Mouse (Mus musculus) neural tube, embryonic 13.5 days (tissue): ENCODE data around the gene Tdp1. TPM values are rescaled to one million over a fixed set of nuclear protein-coding genes. Genes with fewer than 3 reads are reported as not detected.

Source experiments
- ATAC-seq: fragments of 200-750 bp; cut with Nextera tagmentation; 2 replicates; pipeline ENCODE4 v1.8.0; 2017; ENCODE audit warnings: low read depth, mild to moderate bottlenecking, moderate TSS enrichment, moderate library complexity
- H3K27ac ChIP-seq: fragments of 300-500 bp; sonication (generic); replicated peaks from 2 replicates; pipeline ENCODE4 v1.5.1; 2015; ENCODE audit warnings: moderate library complexity, mild to moderate bottlenecking, inconsistent platforms
- H3K27me3 ChIP-seq: fragments of 300-500 bp; sonication (generic); 2 replicates; pipeline ENCODE4 v1.6.1; 2015; ENCODE audit warnings: mild to moderate bottlenecking, inconsistent platforms
- H3K36me3 ChIP-seq: fragments of 300-500 bp; sonication (generic); 2 replicates; pipeline ENCODE4 v1.6.1; 2015; ENCODE audit warnings: mild to moderate bottlenecking, inconsistent platforms
- H3K4me1 ChIP-seq: fragments of 300-500 bp; sonication (generic); replicated peaks from 2 replicates; pipeline ENCODE4 v1.6.1; 2015; ENCODE audit warnings: inconsistent platforms
- H3K4me2 ChIP-seq: fragments of 300-500 bp; sonication (generic); 2 replicates; pipeline ENCODE4 v1.6.1; 2015; ENCODE audit warnings: inconsistent platforms, mild to moderate bottlenecking, moderate library complexity
- H3K4me3 ChIP-seq: fragments of 300-500 bp; sonication (generic); 2 replicates; pipeline ENCODE4 v1.5.1; 2015; ENCODE audit warnings: mild to moderate bottlenecking, inconsistent platforms
- H3K9ac ChIP-seq: fragments of 300-500 bp; sonication (generic); 2 replicates; pipeline ENCODE4 v1.6.1; 2015; ENCODE audit warnings: moderate library complexity, mild to moderate bottlenecking, inconsistent platforms
- H3K9me3 ChIP-seq: fragments of 300-500 bp; sonication (generic); 2 replicates; pipeline ENCODE4 v1.6.1; 2016; ENCODE audit warnings: inconsistent platforms
- WGBS: fragments of 180-500 bp; shearing (Covaris S2); methylation state at CpG from one replicate; pipeline ENCODE4 v1.1.7; 2015; 5-methylcytosine and 5-hydroxymethylcytosine counted together
- microRNA-seq: library from miRNA; unstranded; fragments of <30 nt; microRNA quantifications from one replicate; pipeline ENCODE4, GENCODE M21; 2016
- polyA plus RNA-seq: library from polyadenylated mRNA; unstranded; fragments of >200 nt; fragmentation: Nextera tagmentation; extraction: Ambion mirVana; gene quantifications from 2 replicates; pipeline ENCODE4 v1.2.1, GENCODE M21; 2015

Gene Tdp1
- polyA plus RNA-seq, 1 experiment from 2014 or later, result 47.1 TPM

GRCm38 (mm10) chr12:99993146-99993890 lies 109.0 kb downstream of the Tdp1 start:
- Histone ChIP-seq H3K4me1 (peaks cover 3% of the 10 kb centered on the region; the same call in 1 of the 2 replicates), H3K9me3 (peaks cover 4% of the 10 kb centered on the region), H3K27ac (no peak overlapping the region), H3K4me2 (no peak overlapping the region), H3K4me3 (no peak overlapping the region), H3K27me3 (no peaks in the 10 kb centered on the region), H3K9ac (no peak overlapping the region), H3K36me3 (no peaks in the 10 kb centered on the region)
- ATAC-seq, result no peak
- 72% methylated on average over 10 of the region's 10 CpGs for WGBS

- H3K4me3 ChIP-seq, result no peak overlapping the region
- no peak overlapping the region for H3K27ac ChIP-seq
- H3K27me3 ChIP-seq, result no peaks in the 10 kb centered on the region
- H3K4me2 ChIP-seq, result no peak overlapping the region
- H3K36me3 ChIP-seq, result no peaks in the 10 kb centered on the region
- no peak for ATAC-seq
- peaks cover 4% of the 10 kb centered on the region for H3K9me3 ChIP-seq
- H3K9ac ChIP-seq, result no peak overlapping the region
- H3K4me1 ChIP-seq, result peaks cover 3% of the 10 kb centered on the region; the same call in 1 of the 2 replicates
- WGBS, result 95% methylated on average over 5 of the region's 5 CpGs
These were observed 111.6 kb downstream of the Tdp1 start for GRCm38 (mm10) chr12:99995951-99996350.

- no peak overlapping the region for H3K4me3 ChIP-seq
- no peaks in the 10 kb centered on the region for H3K9me3 ChIP-seq
- no peaks in the 10 kb centered on the region for H3K27me3 ChIP-seq
- no peak overlapping the region for H3K9ac ChIP-seq
- no peak overlapping the region for H3K4me2 ChIP-seq
- no peak overlapping the region for H3K27ac ChIP-seq
- H3K36me3 ChIP-seq, result no peaks in the 10 kb centered on the region
- 0 out of 2 replicates have a peak, but pooled peaks cover 7% of the 10 kb centered on the region for H3K4me1 ChIP-seq
- 90% methylated on average over 5 of the region's 5 CpGs for WGBS
- no peak for ATAC-seq
These were observed 115.4 kb downstream of the Tdp1 start for GRCm38 (mm10) chr12:99999726-100000125.

- Histone ChIP-seq H3K4me2 (no peak overlapping the region), H3K27me3 (no peaks in the 10 kb centered on the region), H3K27ac (no peak overlapping the region), H3K4me3 (no peak overlapping the region), H3K4me1 (0 out of 2 replicates have a peak, but pooled peaks cover 7% of the 10 kb centered on the region), H3K9ac (no peak overlapping the region), H3K9me3 (no peaks in the 10 kb centered on the region), H3K36me3 (no peaks in the 10 kb centered on the region)
- 80% methylated on average over 7 of the region's 7 CpGs for WGBS
- no peak for ATAC-seq
These were observed 116.1 kb downstream of the Tdp1 start for GRCm38 (mm10) chr12:100000381-100000780.

- Histone ChIP-seq H3K4me2 (no peak overlapping the region), H3K36me3 (no peaks in the 10 kb centered on the region), H3K4me1 (0 out of 2 replicates have a peak, but pooled peaks cover 7% of the 10 kb centered on the region), H3K27me3 (no peaks in the 10 kb centered on the region), H3K4me3 (no peak overlapping the region), H3K9me3 (no peaks in the 10 kb centered on the region), H3K27ac (no peak overlapping the region), H3K9ac (no peak overlapping the region)
- ATAC-seq, result no peak
- WGBS, result 92% methylated on average over 3 of the region's 3 CpGs
These were observed 116.9 kb downstream of the Tdp1 start for GRCm38 (mm10) chr12:100001246-100001645.

- no peak overlapping the region for H3K9ac ChIP-seq
- no peak for ATAC-seq
- 72% methylated on average over 3 of the region's 3 CpGs for WGBS
These were observed 117.6 kb downstream of the Tdp1 start for GRCm38 (mm10) chr12:100001910-100002309.

GRCm38 (mm10) chr12:100002914-100003587 lies 118.7 kb downstream of the Tdp1 start:
- Histone ChIP-seq H3K36me3 (no peaks in the 10 kb centered on the region), H3K4me2 (no peak overlapping the region), H3K9me3 (no peaks in the 10 kb centered on the region), H3K4me1 (0 out of 2 replicates have a peak, but pooled peaks cover 7% of the 10 kb centered on the region), H3K4me3 (no peak overlapping the region), H3K27ac (no peak overlapping the region), H3K27me3 (no peaks in the 10 kb centered on the region), H3K9ac (no peak overlapping the region)
- no peak; the same call in 1 of the 2 replicates for ATAC-seq
- WGBS, result 38% methylated on average over 8 of the region's 8 CpGs

More at GRCm38 (mm10) chr12:100001910-100002309, 117.6 kb downstream of the Tdp1 start:
- H3K4me3 ChIP-seq, result no peak overlapping the region
- no peaks in the 10 kb centered on the region for H3K27me3 ChIP-seq
- H3K36me3 ChIP-seq, result no peaks in the 10 kb centered on the region
- H3K4me2 ChIP-seq, result no peak overlapping the region
- H3K27ac ChIP-seq, result no peak overlapping the region
- 0 out of 2 replicates have a peak, but pooled peaks cover 7% of the 10 kb centered on the region for H3K4me1 ChIP-seq
- no peaks in the 10 kb centered on the region for H3K9me3 ChIP-seq

Small RNA genes lying within 50 kb of the gene (microRNA-seq; reads per million reads assigned to microRNA genes)
- gene Gm23291, result not detected

Other genes starting within 250 kb of the Tdp1 start
- 4.2 and 4.7 TPM in 2 replicates for gene Efcab11, start 78 bp upstream of the Tdp1 start, polyA plus RNA-seq
- gene Kcnk13, start 80.0 kb downstream of the Tdp1 start, polyA plus RNA-seq, result 0.42 and 0.55 TPM in 2 replicates
- 291 and 293 TPM in 2 replicates for gene Psmc1, start 225.6 kb downstream of the Tdp1 start, polyA plus RNA-seq